Mouse (Mus musculus) c-Kit-positive CD71-positive TER-119-negative erythroid progenitor cells, embryonic 14.5 days (primary cell): ENCODE measurements at regions not wholly inside any gene's neighbourhood (a gene's known extent, or its start where the extent isn't known, plus 50 kb on each side); places are given as distances from the start of the nearest gene placed in this dataset.
"Not testable (repeated sequence)": the region's sequence is repeated elsewhere in the genome, so short reads cannot be mapped to it uniquely, and the experiment has no call there.

Source experiments
- DNase-seq: peaks from one replicate; pipeline ENCODE4 v3.0.0-alpha.2; 2013; ENCODE audit warnings: low read depth

GRCm38 (mm10) chr4:55695246-55695645 lies 163.0 kb upstream of the Klf4 start:
- no peak for DNase-seq

- no peak for DNase-seq
Observed at GRCm38 (mm10) chr4:55689479-55689878, 157.2 kb upstream of the Klf4 start.

- DNase-seq: no peak
Observed at GRCm38 (mm10) chr4:55686771-55687170, 154.5 kb upstream of the Klf4 start.

GRCm38 (mm10) chr4:55672288-55672687 lies 140.0 kb upstream of the Klf4 start:
- DNase-seq: no peak

- no peak for DNase-seq
Observed at GRCm38 (mm10) chr4:55670258-55670657, 138.0 kb upstream of the Klf4 start.

GRCm38 (mm10) chr4:55664822-55665221 lies 132.6 kb upstream of the Klf4 start:
- no peak for DNase-seq

GRCm38 (mm10) chr4:55663856-55664255 lies 131.6 kb upstream of the Klf4 start:
- no peak for DNase-seq

- no peak for DNase-seq
Observed at GRCm38 (mm10) chr4:55662041-55662440, 129.8 kb upstream of the Klf4 start.

GRCm38 (mm10) chr4:55658904-55659303 lies 126.6 kb upstream of the Klf4 start:
- DNase-seq: no peak

- DNase-seq: no peak
Observed at GRCm38 (mm10) chr4:55655329-55655728, 123.1 kb upstream of the Klf4 start.

GRCm38 (mm10) chr4:55652628-55653027 lies 120.4 kb upstream of the Klf4 start:
- no peak for DNase-seq

GRCm38 (mm10) chr4:55651811-55652410 lies 119.6 kb upstream of the Klf4 start:
- no peak for DNase-seq

- no peak for DNase-seq
Observed at GRCm38 (mm10) chr4:55651051-55651763, 118.9 kb upstream of the Klf4 start.

- DNase-seq: no peak
Observed at GRCm38 (mm10) chr4:55650186-55650585, 117.9 kb upstream of the Klf4 start.

GRCm38 (mm10) chr4:55648376-55648775 lies 116.1 kb upstream of the Klf4 start:
- DNase-seq: no peak

- DNase-seq: no peak
Observed at GRCm38 (mm10) chr4:55645432-55645831, 113.2 kb upstream of the Klf4 start.

GRCm38 (mm10) chr4:55644895-55645294 lies 112.6 kb upstream of the Klf4 start:
- DNase-seq: no peak

- no peak for DNase-seq
Observed at GRCm38 (mm10) chr4:55634946-55635511, 102.8 kb upstream of the Klf4 start.

GRCm38 (mm10) chr4:55631157-55631556 lies 98.9 kb upstream of the Klf4 start:
- no peak for DNase-seq

GRCm38 (mm10) chr4:55630215-55630614 lies 97.9 kb upstream of the Klf4 start:
- not testable (repeated sequence) for DNase-seq

GRCm38 (mm10) chr4:55624779-55625178 lies 92.5 kb upstream of the Klf4 start:
- DNase-seq: no peak

- no peak for DNase-seq
Observed at GRCm38 (mm10) chr4:55623151-55623760, 91.0 kb upstream of the Klf4 start.

GRCm38 (mm10) chr4:55622651-55623050 lies 90.4 kb upstream of the Klf4 start:
- no peak for DNase-seq
